Mouse (Mus musculus) embryo, embryonic 11 days (tissue): ENCODE results near the gene Aldh1l1.
"Not testable (repeated sequence)": the region's sequence is repeated elsewhere in the genome, so short reads cannot be mapped to it uniquely, and the experiment has no call there.

Experiments used
- DNase-seq: peaks from one replicate; pipeline ENCODE4 v3.0.0-alpha.2; 2015

The Aldh1l1 gene

DNA sequence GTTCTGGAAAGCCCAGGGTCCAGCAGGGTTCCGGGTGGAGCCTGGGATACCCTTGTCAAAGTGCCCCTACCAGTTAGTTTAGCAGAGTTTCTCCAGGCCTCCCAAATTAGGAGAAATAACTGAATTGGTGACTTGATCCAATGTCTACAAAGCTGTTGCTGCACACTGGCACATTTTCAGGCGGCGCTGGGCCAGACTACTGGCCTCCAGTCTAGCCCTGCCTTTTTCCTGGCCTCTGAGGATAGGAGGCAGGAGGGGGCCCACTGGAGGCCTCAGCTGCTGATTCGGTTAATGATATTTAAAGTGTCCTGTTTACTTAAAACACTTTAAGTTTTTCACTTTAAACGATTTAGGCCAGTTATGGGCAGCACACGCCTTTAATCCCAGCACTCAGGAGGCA, 138.0 kb downstream of the Aldh1l1 start:
- no peak for DNase-seq

DNA sequence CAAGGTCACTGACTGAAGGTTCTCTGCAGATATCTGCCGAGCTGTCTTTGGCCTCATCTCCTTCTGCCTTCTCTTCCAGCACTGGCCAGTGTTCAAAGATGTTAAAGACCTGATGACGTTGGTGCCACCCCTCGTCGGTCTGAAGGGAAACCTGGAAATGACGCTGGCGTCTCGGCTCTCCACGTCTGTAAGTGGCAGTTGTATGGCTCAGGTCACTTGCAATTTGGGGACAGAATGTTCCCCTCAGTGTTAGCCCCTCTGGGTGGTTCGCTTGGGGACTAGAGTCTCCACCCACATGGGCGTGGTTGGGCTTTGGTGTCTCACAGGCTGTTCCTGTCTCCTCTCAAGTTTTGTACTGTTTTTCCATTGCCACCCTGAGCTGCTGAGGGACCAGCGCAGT, 138.5 kb downstream of the Aldh1l1 start:
- DNase-seq = no peak

DNA sequence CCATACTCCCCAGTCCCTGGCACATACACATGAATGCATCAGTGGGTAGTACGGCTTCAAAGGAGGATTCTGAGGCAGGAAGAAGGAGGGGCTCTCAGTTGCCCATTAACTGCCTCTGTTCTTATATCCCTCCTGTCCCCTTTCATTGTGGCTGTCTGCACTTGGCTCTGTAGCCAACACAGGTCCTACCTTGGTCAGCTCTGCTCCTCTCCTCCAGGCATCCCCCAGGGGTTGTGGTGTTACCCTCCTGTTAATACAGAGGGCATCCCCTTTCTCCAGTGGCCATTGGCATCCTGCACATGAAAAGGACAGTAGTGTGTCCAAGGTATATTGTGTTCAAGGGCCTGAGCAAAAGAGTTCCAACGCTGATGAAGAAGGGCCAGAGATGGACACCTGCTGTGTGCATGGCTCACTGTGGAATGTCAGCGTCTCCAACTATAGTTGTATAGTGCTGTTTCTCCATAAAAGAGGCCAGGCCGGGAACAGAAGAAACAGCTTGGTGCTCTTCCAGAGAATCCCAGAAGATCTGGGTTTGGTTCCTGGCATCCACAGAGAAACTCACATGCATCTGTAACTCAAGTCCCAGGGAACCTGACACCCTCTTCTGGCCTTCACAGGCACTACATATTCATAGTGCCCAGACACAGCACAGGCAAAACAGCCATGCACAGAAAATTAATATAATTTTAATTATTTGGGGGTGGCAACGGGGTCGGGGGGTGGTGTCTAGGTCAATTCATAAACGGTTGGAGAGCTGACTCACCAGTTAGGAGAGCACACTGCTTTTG, 139.2 kb downstream of the Aldh1l1 start:
- no peak for DNase-seq

DNA sequence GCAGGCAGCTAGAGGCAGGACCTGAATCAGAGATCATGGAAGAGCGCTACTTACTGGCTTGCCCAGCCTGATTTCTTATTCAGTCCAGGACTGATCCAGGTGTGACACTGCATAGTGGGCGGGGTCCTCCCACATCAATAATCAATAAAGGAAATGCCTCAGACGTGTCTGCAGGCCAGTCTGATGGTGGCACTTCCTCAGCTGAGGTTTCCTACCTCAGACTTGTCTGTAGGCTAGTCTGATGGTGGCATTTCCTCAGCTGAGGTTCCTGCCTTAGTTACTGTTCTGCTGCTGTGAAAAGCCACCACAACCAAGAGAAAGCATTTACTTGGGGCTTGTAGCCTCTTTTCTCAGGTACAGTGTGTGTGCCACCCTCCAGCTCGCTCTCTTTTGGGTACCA, 141.3 kb downstream of the Aldh1l1 start:
- DNase-seq = no peak

DNA sequence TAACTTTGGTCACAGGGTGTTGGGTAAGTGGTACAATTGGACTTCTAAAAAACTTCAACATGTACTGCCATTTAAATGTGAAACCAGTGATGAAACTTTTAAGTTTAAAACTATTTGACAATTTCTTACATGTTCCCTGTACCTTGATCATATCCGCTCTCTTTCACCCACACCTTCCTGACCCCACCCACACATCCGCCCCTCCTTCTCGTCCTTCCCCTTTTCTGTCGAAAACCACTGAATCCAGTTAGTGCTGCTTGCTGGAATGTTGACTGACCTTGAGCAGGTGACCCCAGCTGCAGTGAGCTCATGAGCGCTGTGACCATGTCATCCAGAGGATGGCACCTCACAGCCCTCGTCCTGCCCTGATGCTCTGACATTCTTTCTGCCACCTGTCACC, 143.3 kb downstream of the Aldh1l1 start:
- no peak for DNase-seq

DNA sequence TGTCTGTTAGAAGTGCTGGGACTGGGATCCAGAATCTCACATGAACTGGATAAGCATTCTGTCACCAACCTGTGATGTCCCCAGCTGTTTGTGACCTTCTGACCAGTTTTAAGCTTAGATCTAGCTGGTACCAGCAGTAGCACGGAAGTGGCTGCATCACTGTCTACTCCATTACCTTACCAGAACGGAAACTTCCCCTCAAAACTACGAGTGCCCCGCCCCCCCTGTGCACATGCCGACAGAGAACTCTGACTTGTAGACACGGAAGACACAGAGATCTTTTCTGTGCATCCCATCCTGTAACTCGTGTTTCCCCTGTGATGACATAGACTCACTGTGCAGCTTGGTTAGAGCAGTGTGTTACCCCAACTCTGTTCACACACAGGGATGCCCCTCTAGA, 144.2 kb downstream of the Aldh1l1 start:
- no peak for DNase-seq

DNA sequence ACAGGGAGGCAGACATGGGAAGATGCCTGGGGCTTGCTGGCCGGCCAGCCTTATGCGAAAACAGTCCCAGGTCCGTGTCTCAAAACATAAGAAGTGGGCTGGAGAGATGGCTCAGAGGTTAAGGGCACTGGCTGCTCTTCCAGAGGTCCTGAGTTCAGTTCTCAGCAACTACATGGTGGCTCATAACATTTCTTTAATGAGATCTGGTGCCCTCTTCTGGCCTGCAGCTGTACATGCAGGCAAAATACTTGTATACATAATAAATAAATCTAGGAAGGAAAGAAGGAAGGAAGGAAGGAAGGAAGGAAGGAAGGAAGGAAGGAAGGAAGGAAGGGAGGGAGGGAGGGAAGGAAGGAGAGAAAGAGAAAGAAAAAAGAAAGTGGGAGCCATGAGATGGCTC, 146.3 kb downstream of the Aldh1l1 start:
- not testable (repeated sequence) for DNase-seq

DNA sequence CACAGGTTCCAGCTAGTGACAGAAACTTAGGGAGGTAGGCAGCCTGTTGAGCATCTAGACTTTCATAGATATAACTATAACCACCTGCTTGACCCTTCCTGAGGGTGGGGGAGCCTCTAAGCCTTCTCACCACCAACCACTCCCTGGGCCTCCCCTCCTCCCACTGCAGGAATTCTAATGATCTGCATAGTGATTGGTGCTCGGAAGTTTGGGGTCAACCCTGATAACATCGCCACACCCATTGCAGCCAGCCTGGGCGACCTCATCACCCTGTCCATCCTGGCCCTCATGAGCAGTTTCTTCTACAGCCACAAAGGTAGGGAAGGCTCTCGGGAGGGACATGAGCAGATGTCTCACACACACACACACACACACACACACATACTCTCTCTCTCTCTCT, 148.9 kb downstream of the Aldh1l1 start:
- DNase-seq = no peak

DNA sequence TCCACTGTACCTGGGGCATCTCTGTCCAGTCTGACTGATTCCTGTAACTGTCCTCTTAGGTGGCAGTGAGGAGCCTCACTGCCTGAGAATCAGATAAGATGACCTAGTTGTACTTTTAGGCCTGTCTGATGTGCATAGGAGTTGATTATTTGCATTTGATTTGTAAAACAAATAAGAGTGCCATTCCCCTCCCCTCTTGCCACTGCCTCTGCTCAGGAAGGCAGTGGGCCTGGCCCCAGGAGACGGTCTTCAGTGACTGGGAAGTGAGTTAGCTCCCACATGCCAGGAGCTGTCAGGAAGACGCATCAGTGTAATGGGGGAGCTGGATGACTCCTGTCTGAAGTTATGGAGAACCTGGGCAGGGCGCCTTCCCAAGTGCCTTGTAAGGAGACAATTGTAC, 149.4 kb downstream of the Aldh1l1 start:
- no peak for DNase-seq

DNA sequence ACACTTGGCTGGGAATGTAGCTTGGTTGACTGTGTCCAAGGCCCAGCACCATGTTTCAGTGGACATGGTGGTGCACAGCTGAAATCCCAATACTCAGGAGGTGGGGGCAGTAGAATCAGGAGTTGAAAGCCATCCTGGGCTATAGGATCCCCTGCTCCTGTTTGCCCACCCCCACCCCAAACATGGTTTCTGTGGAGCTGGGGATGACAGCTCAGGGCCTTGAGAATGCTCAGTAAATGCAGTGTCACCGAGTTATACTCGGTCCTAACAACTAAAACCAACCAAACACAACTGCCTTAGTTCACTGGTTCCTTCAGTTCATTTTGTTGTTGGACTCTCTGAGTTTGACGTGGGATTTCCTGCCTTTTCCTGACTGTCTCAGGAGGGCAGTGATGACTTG, 156.8 kb downstream of the Aldh1l1 start:
- DNase-seq = no peak

DNA sequence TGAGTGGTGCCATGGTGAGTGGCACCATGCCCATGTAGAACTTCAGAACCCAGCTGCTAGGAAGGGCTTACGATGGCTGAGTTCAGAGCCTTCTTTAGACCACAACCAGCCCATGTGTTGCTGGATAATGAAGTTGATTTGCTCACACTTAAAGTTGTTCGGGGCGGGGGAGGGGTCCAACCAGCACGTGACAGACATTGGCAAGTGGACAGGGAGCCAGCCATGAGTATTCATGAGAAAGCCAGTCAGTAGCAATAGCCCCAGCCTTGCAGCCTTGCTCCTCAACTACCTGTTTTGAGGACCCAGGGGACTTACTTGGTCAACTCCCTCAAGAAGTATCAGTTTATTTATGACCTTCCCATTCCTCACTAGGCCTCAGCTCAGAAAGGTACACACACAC, 158.7 kb downstream of the Aldh1l1 start:
- no peak for DNase-seq

DNA sequence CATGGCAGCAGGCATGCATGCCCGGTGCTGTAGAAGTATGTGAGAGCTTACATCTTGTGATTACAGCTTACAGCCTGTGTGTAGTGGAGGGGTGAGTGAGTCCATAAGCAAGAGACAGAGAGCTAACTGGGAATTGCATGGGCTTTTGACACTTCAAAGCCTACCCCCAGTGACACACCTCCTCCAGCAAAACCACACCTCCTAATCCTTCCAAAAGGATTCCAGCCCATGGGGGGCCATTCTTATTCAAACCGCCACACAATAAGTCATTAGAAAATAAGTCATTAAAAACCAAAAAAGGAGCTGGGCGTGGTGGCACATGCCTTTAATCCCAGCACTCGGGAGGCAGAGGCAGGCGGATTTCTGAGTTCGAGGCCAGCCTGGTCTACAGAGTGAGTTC, 162.2 kb downstream of the Aldh1l1 start:
- no peak for DNase-seq

DNA sequence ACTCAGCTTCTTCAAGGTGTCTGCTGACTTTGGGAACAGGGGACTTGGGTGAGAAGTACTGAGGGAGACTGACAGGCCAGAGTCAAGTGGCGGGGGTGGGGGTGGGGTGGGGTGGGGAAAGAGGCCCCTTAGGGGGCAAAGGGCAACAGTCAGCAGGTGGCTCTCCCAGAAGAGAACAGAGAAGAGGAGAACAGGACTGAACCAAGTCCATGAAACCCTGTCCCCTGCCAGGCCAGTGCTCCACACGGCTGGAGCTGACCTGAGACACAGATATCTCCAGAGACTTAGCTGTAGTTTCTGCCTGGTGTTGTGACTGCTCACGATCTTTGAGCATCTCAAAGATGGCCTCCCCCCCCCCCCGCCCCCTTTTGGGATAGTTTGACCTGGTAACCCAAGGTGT, 163.1 kb downstream of the Aldh1l1 start:
- DNase-seq = no peak
